Mouse (Mus musculus): Measurements from ENCODE around the gene Anapc2. TPM values are rescaled to one million over a fixed set of nuclear protein-coding genes. Genes with fewer than 3 reads are reported as not detected.

Anapc2 gene
- polyA plus RNA-seq, 1 experiment from 2014 or later: 89.0 TPM

DNA sequence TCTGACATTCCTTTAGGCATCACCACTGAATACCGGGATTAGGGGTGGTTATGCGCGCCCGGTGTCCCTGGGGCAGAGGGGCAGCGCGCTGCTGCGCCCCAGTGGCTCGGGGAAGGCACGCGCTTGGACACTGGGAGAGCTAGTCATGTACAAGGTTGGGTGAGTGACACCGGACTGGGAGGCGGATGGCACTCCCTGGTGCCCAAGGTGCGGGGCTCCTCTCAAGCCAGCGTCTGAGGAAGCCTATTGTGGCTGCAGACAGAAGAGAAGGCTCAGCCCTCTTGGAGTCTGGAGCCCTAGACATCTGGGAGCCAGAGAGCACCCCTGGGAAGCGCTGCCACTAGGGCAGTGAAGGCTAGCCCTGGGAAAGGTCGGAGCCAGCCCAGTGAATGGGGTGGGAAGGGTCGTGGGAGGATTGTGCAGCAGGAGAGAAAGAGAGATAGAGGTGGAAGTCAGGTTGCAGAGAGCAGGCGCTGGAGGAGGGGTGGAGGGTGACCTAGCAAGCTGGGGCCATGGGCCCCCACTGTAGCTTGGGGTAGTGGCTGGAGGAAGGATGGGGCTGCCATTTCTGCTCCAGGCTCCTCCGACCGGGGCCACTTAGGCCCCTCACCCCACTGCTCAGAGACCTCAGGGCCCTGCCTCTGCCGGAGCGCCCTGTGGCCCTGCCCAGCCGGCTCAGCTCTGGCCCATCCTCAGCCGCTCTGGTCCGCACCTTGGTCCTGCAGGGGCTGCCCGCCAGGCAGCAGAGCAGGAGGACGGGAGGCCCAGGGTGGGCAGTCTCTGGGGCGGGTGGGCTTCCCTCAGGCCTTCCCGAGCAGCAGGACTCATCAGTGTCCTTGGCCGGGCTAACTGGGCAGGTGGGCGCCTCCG lies 19.1 kb downstream of the Anapc2 start:
- H3K27ac ChIP-seq (ENCODE audit: low read length): no peak overlapping the region

GRCm38 (mm10) chr2:25292054-25292544 lies 19.8 kb downstream of the Anapc2 start:
- DNase-seq (ENCODE audit: low spot score) (peak; percentile 57), ATAC-seq (peak; percentile 43)
- H3K4me1 ChIP-seq (ENCODE audit: insufficient read depth, low read depth, low read length): peaks cover 14% of the 10 kb centered on the region
- H3K4me2 ChIP-seq (replicated peaks; ENCODE audit: low read depth, low read length): peak overlapping the region; percentile 62
- H3K4me3 ChIP-seq (ENCODE audit: low read depth, low read length): peak overlapping the region; percentile 38
- WGBS: 1% methylated on average over 31 of the region's 43 CpGs
- no peaks in the 10 kb centered on the region for H3K9me3 ChIP-seq (ENCODE audit: low read length)
- no peak overlapping the region for H3K27ac ChIP-seq (ENCODE audit: low read length)
- no peaks in the 10 kb centered on the region for H3K36me3 ChIP-seq (ENCODE audit: insufficient read depth, low read length)
- no peak for TF ChIP-seq EP300 (IDR thresholded peaks at IDR 0.05)
- TF ChIP-seq CTCF (IDR thresholded peaks at IDR 0.05): no peak
- H3K9ac ChIP-seq (replicated peaks; ENCODE audit: low read depth): no peak overlapping the region
- H3K27me3 ChIP-seq (replicated peaks; ENCODE audit: insufficient read depth, low read length): peaks cover 40% of the 10 kb centered on the region

More for the DNA sequence above, 19.1 kb downstream of the Anapc2 start:
- DNase-seq (ENCODE audit: low spot score) (no peak), ATAC-seq (no peak)
- H3K27me3 ChIP-seq (replicated peaks; ENCODE audit: insufficient read depth, low read length): peaks cover 40% of the 10 kb centered on the region
- H3K4me2 ChIP-seq (replicated peaks; ENCODE audit: low read depth, low read length): peak overlapping the region; percentile 62
- 10% methylated on average over 28 of the region's 32 CpGs for WGBS
- no peak overlapping the region for H3K9ac ChIP-seq (replicated peaks; ENCODE audit: low read depth)
- H3K9me3 ChIP-seq (ENCODE audit: low read length): no peaks in the 10 kb centered on the region
- H3K36me3 ChIP-seq (ENCODE audit: insufficient read depth, low read length): no peaks in the 10 kb centered on the region
- peaks cover 19% of the 10 kb centered on the region for H3K4me1 ChIP-seq (ENCODE audit: insufficient read depth, low read depth, low read length)
- TF ChIP-seq EP300 (IDR thresholded peaks at IDR 0.05) (no peak), CTCF (IDR thresholded peaks at IDR 0.05) (no peak)
- peak overlapping the region; percentile 38 for H3K4me3 ChIP-seq (ENCODE audit: low read depth, low read length)

DNA sequence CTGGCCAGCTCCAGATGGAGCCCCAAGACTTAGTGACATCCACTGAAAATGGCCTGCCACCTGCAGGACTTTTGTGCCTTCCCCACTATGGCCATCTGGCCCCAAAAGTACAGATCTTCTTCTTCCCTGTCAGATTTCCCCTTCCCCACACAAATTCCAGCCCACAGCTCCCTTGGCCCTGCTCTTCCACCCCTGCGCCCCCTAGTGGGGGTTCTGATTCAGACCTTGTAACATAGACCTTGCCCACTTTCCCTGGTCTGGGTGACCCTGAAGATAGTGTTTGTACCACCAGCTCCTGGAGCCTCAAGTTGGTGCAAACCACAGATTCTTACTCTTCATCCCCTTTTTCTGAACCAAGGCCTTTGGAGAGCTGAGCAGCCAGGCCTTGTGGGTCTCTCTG lies 20.6 kb downstream of the Anapc2 start:
- Histone ChIP-seq H3K4me1 (ENCODE audit: insufficient read depth, low read depth, low read length) (peaks cover 10% of the 10 kb centered on the region), H3K4me3 (ENCODE audit: low read depth, low read length) (no peak overlapping the region; the same call in 1 of the 2 replicates), H3K27me3 (replicated peaks; ENCODE audit: insufficient read depth, low read length) (peaks cover 40% of the 10 kb centered on the region), H3K27ac (ENCODE audit: low read length) (no peak overlapping the region), H3K9me3 (ENCODE audit: low read length) (no peaks in the 10 kb centered on the region), H3K4me2 (replicated peaks; ENCODE audit: low read depth, low read length) (peak overlapping the region; percentile 62), H3K36me3 (ENCODE audit: insufficient read depth, low read length) (no peaks in the 10 kb centered on the region), H3K9ac (replicated peaks; ENCODE audit: low read depth) (no peak overlapping the region)
- peak; percentile 93 for TF ChIP-seq CTCF (IDR thresholded peaks at IDR 0.05)
- no peak for TF ChIP-seq EP300 (IDR thresholded peaks at IDR 0.05)
- 0% methylated on average over 1 of the region's 1 CpGs for WGBS
- peak; percentile 78 for DNase-seq (ENCODE audit: low spot score)
- ATAC-seq: peak; percentile 55

DNA sequence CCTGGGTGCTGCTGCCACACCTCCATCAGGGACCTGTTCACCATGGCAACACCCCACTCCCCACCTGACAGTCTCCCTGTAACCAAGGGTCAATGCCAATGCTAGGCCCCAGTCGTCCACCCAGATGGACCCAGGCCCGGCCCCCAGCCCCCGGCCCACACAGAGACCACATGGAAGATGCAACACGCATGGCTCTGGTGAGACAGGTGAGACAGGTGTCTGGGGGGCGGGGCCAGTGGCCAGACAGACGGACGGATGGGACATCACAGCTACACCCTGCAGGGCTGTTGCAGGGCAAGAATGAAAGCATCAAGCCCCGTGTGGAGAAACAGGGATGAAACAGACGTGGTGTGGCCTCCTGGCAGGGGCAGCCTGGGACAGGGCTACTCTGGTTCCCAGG lies 21.4 kb downstream of the Anapc2 start:
- ATAC-seq (no peak), DNase-seq (ENCODE audit: low spot score) (no peak)
- H3K4me2 ChIP-seq (replicated peaks; ENCODE audit: low read depth, low read length): no peak overlapping the region
- H3K27ac ChIP-seq (ENCODE audit: low read length): no peak overlapping the region
- TF ChIP-seq EP300 (IDR thresholded peaks at IDR 0.05) (no peak), CTCF (IDR thresholded peaks at IDR 0.05) (no peak)
- H3K4me3 ChIP-seq (ENCODE audit: low read depth, low read length): no peak overlapping the region
- H3K9me3 ChIP-seq (ENCODE audit: low read length): no peaks in the 10 kb centered on the region
- no peak overlapping the region for H3K9ac ChIP-seq (replicated peaks; ENCODE audit: low read depth)
- H3K4me1 ChIP-seq (ENCODE audit: insufficient read depth, low read depth, low read length): peaks cover 10% of the 10 kb centered on the region
- H3K27me3 ChIP-seq (replicated peaks; ENCODE audit: insufficient read depth, low read length): peaks cover 39% of the 10 kb centered on the region
- 67% methylated on average over 9 of the region's 9 CpGs for WGBS
- H3K36me3 ChIP-seq (ENCODE audit: insufficient read depth, low read length): no peaks in the 10 kb centered on the region

DNA sequence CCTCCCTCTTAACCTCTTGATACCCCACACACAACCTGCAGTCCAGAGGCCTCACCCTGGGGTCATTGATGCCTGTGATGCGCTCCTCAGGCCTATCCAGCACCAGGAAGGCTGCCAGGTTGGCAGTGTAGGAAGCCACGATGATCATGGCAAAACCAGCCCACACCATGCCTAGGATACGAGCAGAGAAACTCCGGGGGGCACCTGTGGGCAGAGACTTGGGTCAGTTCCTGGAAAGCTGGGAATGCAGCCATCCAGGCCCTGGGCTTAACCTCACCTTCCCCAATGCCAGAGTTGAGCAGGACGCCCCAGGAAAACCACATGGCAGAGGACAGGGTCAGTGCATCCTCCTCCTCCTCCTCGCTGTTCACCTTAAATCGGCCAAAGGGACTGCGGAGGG lies 24.8 kb downstream of the Anapc2 start:
- DNase-seq (ENCODE audit: low spot score) (no peak), ATAC-seq (no peak)
- Histone ChIP-seq H3K4me3 (ENCODE audit: low read depth, low read length) (no peak overlapping the region), H3K4me2 (replicated peaks; ENCODE audit: low read depth, low read length) (no peak overlapping the region), H3K4me1 (ENCODE audit: insufficient read depth, low read depth, low read length) (peaks cover 5% of the 10 kb centered on the region), H3K27me3 (replicated peaks; ENCODE audit: insufficient read depth, low read length) (peaks cover 6% of the 10 kb centered on the region; the same call in 1 of the 2 replicates), H3K36me3 (ENCODE audit: insufficient read depth, low read length) (no peaks in the 10 kb centered on the region), H3K9me3 (ENCODE audit: low read length) (no peaks in the 10 kb centered on the region), H3K27ac (ENCODE audit: low read length) (no peak overlapping the region), H3K9ac (replicated peaks; ENCODE audit: low read depth) (no peak overlapping the region)
- WGBS: 78% methylated on average over 8 of the region's 8 CpGs
- TF ChIP-seq EP300 (IDR thresholded peaks at IDR 0.05) (no peak), CTCF (IDR thresholded peaks at IDR 0.05) (no peak)

GRCm38 (mm10) chr2:25298046-25298445 lies 25.8 kb downstream of the Anapc2 start:
- ATAC-seq: no peak
- Histone ChIP-seq H3K4me1 (ENCODE audit: insufficient read depth, low read depth, low read length) (no peaks in the 10 kb centered on the region), H3K27ac (ENCODE audit: low read length) (no peak overlapping the region), H3K9me3 (ENCODE audit: low read length) (no peaks in the 10 kb centered on the region), H3K36me3 (ENCODE audit: insufficient read depth, low read length) (no peaks in the 10 kb centered on the region), H3K9ac (replicated peaks; ENCODE audit: low read depth) (no peak overlapping the region), H3K4me3 (ENCODE audit: low read depth, low read length) (no peak overlapping the region), H3K4me2 (replicated peaks; ENCODE audit: low read depth, low read length) (no peak overlapping the region), H3K27me3 (replicated peaks; ENCODE audit: insufficient read depth, low read length) (no peaks in the 10 kb centered on the region)
- WGBS: 72% methylated on average over 10 of the region's 10 CpGs
- DNase-seq (ENCODE audit: low spot score): no peak
- TF ChIP-seq EP300 (IDR thresholded peaks at IDR 0.05) (no peak), CTCF (IDR thresholded peaks at IDR 0.05) (no peak)

Data from lung, postnatal 0 days (tissue).